Mouse (Mus musculus): ENCODE results near the gene Cacnb4. TPM values are rescaled to one million over a fixed set of nuclear protein-coding genes. Genes with fewer than 3 reads are reported as not detected.
A peak's percentile ranks its signal among the peaks of the same experiment; 100 is the strongest.

The Cacnb4 gene
- polyA plus RNA-seq, 1 experiment from 2014 or later: 1.7 TPM

DNA sequence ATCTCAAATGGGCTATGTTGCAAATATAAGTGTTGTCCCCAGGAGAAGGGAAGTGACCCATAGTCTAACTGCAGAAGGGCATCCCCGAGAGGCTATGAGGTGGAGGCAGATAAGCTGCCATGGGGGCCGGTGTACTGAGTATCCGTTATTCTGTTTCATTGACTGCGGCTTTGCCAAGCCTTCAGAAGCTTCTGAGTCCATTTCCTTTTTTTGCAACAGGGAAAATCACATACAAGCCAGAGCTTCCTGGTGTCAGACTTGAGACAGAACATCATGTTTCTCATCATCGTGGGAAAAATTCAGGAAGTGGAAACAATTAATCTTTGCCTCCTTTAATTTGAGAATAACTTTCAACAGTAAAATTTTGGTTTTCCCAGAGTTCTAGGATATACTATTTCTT is 193.1 kb downstream of the Cacnb4 start:
- in situ Hi-C loops (cut with MboI; ENCODE audit: low pct_unique_long_range_greater_than_20kb): no loop called here
- ChIA-PET POLR2A (interaction anchor here (0.8 kb wide), 1 partner anchor 11 kb away, joined by 3 read pairs; no protein-coding TSS in a partner anchor), CTCF (interaction anchor here (1.2 kb wide), 1 partner anchor 10 kb away, joined by 3 read pairs; no protein-coding TSS in a partner anchor)
- ATAC-seq (no peak), DNase-seq (ENCODE audit: low read depth, low spot score) (no peak)
- TF ChIP-seq CTCF (IDR thresholded peaks at IDR 0.05): no peak
- H3K27me3 ChIP-seq: no peaks in the 10 kb centered on the region

DNA sequence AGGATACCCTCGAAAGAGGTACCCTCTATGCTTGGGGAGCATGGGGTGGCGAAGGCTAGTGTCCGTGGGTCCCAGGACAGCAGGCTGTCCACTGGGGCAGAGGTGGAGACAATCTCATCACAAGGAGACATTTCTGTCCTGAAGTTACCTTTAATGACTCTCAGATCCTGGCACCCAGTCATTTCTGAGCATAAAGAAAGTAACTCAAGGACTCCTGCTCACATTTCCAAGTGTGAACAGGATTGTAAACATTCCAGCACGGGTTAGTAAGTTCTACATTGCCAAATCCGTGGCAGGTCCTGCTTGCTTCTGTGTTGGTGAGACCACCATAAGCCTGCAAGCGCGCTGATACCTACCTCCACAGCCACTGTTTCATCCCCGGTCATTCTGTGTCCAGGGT is 196.2 kb downstream of the Cacnb4 start:
- ChIA-PET CTCF (no interaction called here), POLR2A (no interaction called here)
- ATAC-seq: no peak
- in situ Hi-C loops (cut with MboI; ENCODE audit: low pct_unique_long_range_greater_than_20kb): no loop called here
- no peak for DNase-seq (ENCODE audit: low read depth, low spot score)
- no peaks in the 10 kb centered on the region for H3K27me3 ChIP-seq
- TF ChIP-seq CTCF (IDR thresholded peaks at IDR 0.05): no peak

DNA sequence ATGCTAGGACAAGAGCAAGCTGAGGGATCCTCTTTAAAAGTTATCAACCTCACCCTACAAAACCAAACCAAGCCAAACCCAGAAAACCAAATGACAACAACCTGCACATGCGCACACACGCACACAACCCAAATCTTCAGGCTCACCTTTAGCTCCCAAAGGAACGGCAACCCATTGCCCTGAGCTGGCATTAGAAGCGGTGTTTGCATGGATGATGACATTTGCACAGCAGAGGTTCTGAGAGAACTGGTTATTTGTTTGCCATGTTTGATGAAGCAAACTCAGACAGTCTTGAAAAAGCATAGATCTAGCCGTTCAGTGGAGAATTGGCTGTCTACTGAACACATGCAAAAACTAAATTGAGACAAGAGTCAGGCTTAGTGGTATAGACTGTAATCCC is 198.1 kb downstream of the Cacnb4 start:
- in situ Hi-C loops (cut with MboI; ENCODE audit: low pct_unique_long_range_greater_than_20kb): no loop called here
- H3K27me3 ChIP-seq: no peaks in the 10 kb centered on the region
- CTCF ChIA-PET: interaction anchor here (1.3 kb wide), 1 partner anchor 10 kb away, joined by 3 read pairs; no protein-coding TSS in a partner anchor
- POLR2A ChIA-PET: no interaction called here
- DNase-seq (ENCODE audit: low read depth, low spot score) (no peak), ATAC-seq (no peak)
- no peak for TF ChIP-seq CTCF (IDR thresholded peaks at IDR 0.05)

DNA sequence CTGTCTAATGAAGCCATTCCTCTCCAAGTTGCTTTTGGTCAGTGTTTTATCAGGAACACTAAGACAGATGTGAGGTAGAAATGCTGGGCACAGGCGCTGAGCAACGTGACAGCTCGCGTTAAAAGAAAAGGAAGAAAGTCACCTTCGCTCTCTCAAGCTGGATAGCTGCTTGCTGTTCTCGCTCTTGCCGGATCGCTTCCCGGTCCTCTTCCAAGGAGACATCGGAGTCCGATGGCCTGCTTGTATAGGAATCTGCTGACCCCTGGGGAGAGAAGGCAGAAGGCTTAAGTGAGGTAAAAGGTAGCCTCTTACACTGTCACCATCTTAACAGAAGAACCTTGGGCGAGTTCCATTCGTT is 199.1 kb downstream of the Cacnb4 start:
- no peak for ATAC-seq
- in situ Hi-C loops (cut with MboI; ENCODE audit: low pct_unique_long_range_greater_than_20kb): no loop called here
- DNase-seq (ENCODE audit: low read depth, low spot score): no peak
- ChIA-PET CTCF (interaction anchor here (1.3 kb wide), 1 partner anchor 9 kb away, joined by 3 read pairs; no protein-coding TSS in a partner anchor), POLR2A (interaction anchor here (0.7 kb wide), 1 partner anchor 99 kb away, joined by 3 read pairs; no protein-coding TSS in a partner anchor)
- TF ChIP-seq CTCF (IDR thresholded peaks at IDR 0.05): no peak
- no peaks in the 10 kb centered on the region for H3K27me3 ChIP-seq

DNA sequence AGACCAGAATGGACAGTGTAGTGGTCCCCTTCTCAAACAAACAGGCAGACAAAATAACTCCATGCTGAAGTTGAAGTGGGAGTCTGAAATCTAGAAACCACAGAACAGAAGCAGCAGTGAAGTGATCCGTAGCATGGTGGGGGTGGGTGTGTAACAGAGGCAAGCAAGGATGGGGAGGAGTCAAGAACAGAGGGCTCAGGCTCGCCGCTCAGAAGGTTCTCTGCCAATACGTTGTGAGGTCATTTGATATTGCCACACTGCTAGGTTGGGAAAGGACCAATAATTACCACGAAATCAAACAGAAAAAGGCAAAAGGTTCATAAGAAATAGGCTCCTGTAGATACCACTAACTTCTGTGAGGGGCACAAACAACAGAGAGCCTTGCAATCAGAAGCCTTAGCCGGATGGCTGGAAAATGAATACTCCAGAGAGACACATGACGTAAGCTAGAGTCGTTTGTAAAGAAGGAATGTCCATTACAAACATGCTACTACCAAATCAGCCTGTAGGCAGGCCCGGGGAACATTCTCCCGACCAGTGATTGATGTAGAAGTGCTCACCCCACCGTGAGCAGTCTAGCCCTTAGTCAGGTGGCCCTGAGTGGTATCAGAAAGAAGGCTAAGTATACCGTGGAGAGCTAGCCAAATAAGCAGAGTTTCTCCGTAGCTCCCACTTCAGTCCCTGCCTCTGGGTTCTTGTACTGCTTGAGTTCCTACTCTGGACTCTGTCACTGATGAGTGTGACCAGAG is 199.7 kb downstream of the Cacnb4 start:
- CTCF ChIA-PET: no interaction called here
- in situ Hi-C loops (cut with MboI; ENCODE audit: low pct_unique_long_range_greater_than_20kb): no loop called here
- H3K27me3 ChIP-seq: no peaks in the 10 kb centered on the region
- DNase-seq (ENCODE audit: low read depth, low spot score): no peak
- ATAC-seq: no peak
- TF ChIP-seq CTCF (IDR thresholded peaks at IDR 0.05): no peak
- POLR2A ChIA-PET: interaction anchor here (0.7 kb wide), 1 partner anchor 99 kb away, joined by 3 read pairs; no protein-coding TSS in a partner anchor

DNA sequence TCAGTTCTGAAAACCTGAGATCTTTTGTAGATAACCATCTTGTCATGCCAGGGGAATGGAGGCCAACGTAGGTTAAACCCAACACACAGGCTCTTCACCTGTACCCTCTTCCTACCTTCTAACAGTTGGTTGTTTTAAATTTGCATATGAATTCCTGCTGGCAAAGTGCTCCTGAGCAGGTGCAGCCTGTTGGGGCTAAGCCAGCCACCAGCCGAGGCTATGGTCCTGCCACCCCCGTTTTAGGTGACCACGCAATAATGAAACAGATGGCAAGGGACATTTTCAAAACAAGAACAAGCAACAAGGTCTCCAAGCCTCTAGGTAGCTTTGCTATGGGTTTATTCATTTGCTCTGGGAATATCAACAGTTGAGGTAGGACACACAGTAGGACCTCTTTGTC is 200.8 kb downstream of the Cacnb4 start:
- ATAC-seq: no peak
- in situ Hi-C loops (cut with MboI; ENCODE audit: low pct_unique_long_range_greater_than_20kb): no loop called here
- no peaks in the 10 kb centered on the region for H3K27me3 ChIP-seq
- no peak for DNase-seq (ENCODE audit: low read depth, low spot score)
- ChIA-PET POLR2A (no interaction called here), CTCF (interaction anchor here (0.7 kb wide), 1 partner anchor 46 kb away, joined by 3 read pairs; no protein-coding TSS in a partner anchor)
- no peak for TF ChIP-seq CTCF (IDR thresholded peaks at IDR 0.05)

DNA sequence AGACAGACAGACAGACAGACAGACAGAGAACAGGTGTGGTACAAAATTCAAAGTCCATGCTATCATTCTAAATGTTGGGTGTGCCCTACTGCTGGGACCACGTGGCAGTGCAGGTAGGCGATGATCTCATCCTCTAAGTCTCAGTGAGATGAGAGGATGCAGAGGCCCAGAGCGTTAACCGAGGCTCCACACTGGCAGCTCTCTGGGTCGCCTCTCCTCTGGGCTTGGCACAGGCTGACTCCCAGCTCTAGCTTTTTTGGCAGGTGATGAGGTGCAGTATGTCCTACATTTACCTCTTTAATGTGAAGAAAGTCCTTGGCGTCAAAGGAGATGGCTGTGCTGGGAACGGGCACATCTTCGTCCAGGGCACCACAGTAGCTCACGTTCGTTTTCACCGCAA is 202.1 kb downstream of the Cacnb4 start:
- DNase-seq (ENCODE audit: low read depth, low spot score): no peak
- CTCF ChIA-PET: interaction anchor here (1.3 to 1.5 kb wide), 2 partner anchors 13 to 116 kb away, joined by 3 to 4 read pairs; no protein-coding TSS in a partner anchor
- in situ Hi-C loops (cut with MboI; ENCODE audit: low pct_unique_long_range_greater_than_20kb): no loop called here
- POLR2A ChIA-PET: interaction anchor here (0.6 kb wide), 1 partner anchor 50 kb away, joined by 3 read pairs; the partner anchor contains the start of gene Arl5a
- H3K27me3 ChIP-seq: no peaks in the 10 kb centered on the region
- no peak for TF ChIP-seq CTCF (IDR thresholded peaks at IDR 0.05)
- no peak for ATAC-seq

DNA sequence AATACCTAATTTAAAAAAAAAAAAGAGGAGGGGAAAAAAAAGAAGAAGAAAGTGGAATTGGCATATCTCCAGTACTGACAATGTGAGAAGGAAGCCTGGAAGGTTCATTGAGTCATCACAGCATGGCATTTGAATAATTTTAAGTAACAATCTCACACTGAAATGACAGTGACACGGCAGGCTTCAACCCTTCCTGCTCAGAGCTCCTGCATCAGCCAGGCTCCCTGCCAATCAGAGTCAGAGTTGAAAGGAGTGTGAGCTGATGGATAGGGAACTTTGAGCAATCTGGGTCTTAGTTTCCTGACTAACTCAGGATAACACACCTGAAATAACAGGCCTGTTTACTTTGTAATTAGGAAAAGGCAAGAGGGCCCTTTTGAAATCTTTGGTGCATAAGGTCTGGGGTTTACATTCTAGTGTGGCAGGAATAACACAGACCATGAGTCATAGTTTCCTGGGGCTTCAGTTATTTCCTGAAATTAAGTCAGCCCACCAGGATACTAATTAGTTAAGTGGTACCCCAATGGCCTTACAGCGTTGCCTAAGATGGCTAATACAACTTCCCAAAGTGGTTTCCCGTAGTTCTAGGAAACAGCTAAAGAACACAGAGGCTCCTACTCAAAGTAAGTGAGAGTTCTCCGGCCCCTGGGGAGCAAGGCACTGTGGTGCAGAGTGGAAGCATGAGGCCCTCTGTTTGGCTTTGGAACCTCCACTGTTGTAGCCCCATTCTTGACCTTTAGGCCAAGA is 204.9 kb downstream of the Cacnb4 start:
- ChIA-PET POLR2A (interaction anchor here (1.8 kb wide), 1 partner anchor 12 kb away, joined by 3 read pairs; no protein-coding TSS in a partner anchor), CTCF (interaction anchor here (1.2 kb wide), 1 partner anchor 16 kb away, joined by 3 read pairs; no protein-coding TSS in a partner anchor)
- peak; percentile 60 for ATAC-seq
- peak; percentile 17 for DNase-seq (ENCODE audit: low read depth, low spot score)
- in situ Hi-C loops (cut with MboI; ENCODE audit: low pct_unique_long_range_greater_than_20kb): no loop called here
- TF ChIP-seq CTCF (IDR thresholded peaks at IDR 0.05): no peak
- H3K27me3 ChIP-seq: no peaks in the 10 kb centered on the region

DNA sequence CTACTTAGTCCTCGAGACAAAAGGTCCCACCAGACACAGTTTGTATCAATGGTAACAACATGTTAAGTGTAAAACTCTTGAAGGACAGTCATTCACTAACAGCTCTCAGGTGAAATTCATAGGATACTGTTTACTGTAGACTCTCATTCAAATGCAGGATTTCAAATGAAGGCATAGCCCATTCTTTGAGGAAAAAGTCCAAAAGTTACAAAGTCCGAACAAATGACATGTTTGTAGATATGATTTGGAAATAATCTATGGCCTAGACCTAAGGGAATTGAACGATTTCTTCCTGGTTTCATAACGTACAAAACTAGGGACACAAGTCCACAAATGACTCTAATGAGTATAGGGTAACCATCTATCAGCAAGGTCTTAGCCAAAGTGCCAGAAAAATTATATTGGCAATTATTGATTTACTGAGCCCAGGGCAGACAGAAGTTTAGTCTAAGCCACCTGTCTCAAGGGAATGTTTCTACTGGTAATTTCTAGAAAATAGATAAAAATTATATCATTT is 206.5 kb downstream of the Cacnb4 start:
- no peaks in the 10 kb centered on the region for H3K27me3 ChIP-seq
- DNase-seq (ENCODE audit: low read depth, low spot score) (no peak), ATAC-seq (no peak)
- ChIA-PET CTCF (no interaction called here), POLR2A (no interaction called here)
- in situ Hi-C loops (cut with MboI; ENCODE audit: low pct_unique_long_range_greater_than_20kb): no loop called here
- no peak for TF ChIP-seq CTCF (IDR thresholded peaks at IDR 0.05)

DNA sequence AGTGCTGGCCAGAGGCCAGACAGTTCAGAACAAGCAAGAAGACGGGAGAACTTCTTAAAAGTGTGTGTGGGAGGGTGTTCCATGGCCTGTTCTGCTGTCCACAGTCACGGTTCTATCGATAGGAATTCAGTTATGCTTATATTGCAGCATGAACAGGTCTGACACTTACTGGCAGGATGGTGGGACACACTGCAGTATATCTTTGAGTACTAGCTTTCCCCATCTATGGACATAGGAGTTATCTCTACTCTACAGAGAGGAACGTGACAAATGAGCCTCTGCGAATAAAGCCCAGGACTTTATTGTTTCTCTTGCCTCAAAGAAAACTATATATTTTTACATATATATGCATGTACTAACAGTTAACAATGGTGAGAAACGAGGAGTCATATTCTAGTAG is 209.0 kb downstream of the Cacnb4 start:
- ATAC-seq (no peak), DNase-seq (ENCODE audit: low read depth, low spot score) (no peak)
- H3K27me3 ChIP-seq: no peaks in the 10 kb centered on the region
- CTCF ChIA-PET: no interaction called here
- no peak for TF ChIP-seq CTCF (IDR thresholded peaks at IDR 0.05)
- POLR2A ChIA-PET: no interaction called here
- in situ Hi-C loops (cut with MboI; ENCODE audit: low pct_unique_long_range_greater_than_20kb): no loop called here
